Mouse (Mus musculus) small intestine, adult 2 months (tissue): ENCODE data around the gene Selenoh. TPM values are rescaled to one million over a fixed set of nuclear protein-coding genes. Genes with fewer than 3 reads are reported as not detected.

Experiments used
- H3K27ac ChIP-seq: fragments of 200-500 bp; 2 replicates; pipeline ENCODE4 v1.5.1; 2012; ENCODE audit warnings: low read depth, low read length, control low read depth, inconsistent platforms; ENCODE audit not compliant: insufficient read depth
- H3K27me3 ChIP-seq: fragments of 200-500 bp; 2 replicates; pipeline ENCODE4 v1.6.1; 2012; ENCODE audit warnings: mild to moderate bottlenecking, moderate library complexity, low read length, inconsistent platforms; ENCODE audit not compliant: control insufficient read depth, insufficient read depth
- H3K36me3 ChIP-seq: fragments of 200-500 bp; 2 replicates; pipeline ENCODE4 v1.6.1; 2012; ENCODE audit warnings: mild to moderate bottlenecking, low read length, control low read depth, inconsistent platforms; ENCODE audit not compliant: control insufficient read depth, insufficient read depth
- H3K4me1 ChIP-seq: fragments of 200-500 bp; 2 replicates; pipeline ENCODE4 v1.6.1; 2012; ENCODE audit warnings: low read length, inconsistent platforms, mixed read lengths; ENCODE audit not compliant: control insufficient read depth, insufficient read depth, insufficient read length
- H3K4me3 ChIP-seq: fragments of 200-500 bp; 2 replicates; pipeline ENCODE4 v1.5.1; 2012; ENCODE audit warnings: low read depth, mild to moderate bottlenecking, control low read depth, inconsistent platforms, low read length, moderate library complexity
- CTCF ChIP-seq: fragments of 200-500 bp; IDR thresholded peaks from 2 replicates; pipeline ENCODE4 v1.5.1; 2012; ENCODE audit warnings: low read depth, mild to moderate bottlenecking, control low read depth, inconsistent platforms, low read length, moderate library complexity, mixed read lengths; ENCODE audit not compliant: insufficient replicate concordance, insufficient read length; ENCODE audit errors: extremely low read depth
- POLR2A ChIP-seq: fragments of 200-500 bp; IDR thresholded peaks from 2 replicates; pipeline ENCODE4 v1.6.1; 2012; ENCODE audit warnings: low read depth, mild to moderate bottlenecking, control low read depth, inconsistent platforms, low read length, moderate library complexity
- WGBS: fragments of 180-500 bp; shearing (Covaris S2); methylation state at CpG from one replicate; pipeline ENCODE4 v1.1.7; 2018; 5-methylcytosine and 5-hydroxymethylcytosine counted together
- polyA plus RNA-seq: library from polyadenylated mRNA; depleted of rRNA; stranded (reverse); fragments of >200 nt; gene quantifications from 2 replicates; pipeline ENCODE4 v1.2.3, GENCODE M21; 2012; rRNA removed

Gene Selenoh
- polyA plus RNA-seq, 1 experiment: 47.3 TPM

DNA sequence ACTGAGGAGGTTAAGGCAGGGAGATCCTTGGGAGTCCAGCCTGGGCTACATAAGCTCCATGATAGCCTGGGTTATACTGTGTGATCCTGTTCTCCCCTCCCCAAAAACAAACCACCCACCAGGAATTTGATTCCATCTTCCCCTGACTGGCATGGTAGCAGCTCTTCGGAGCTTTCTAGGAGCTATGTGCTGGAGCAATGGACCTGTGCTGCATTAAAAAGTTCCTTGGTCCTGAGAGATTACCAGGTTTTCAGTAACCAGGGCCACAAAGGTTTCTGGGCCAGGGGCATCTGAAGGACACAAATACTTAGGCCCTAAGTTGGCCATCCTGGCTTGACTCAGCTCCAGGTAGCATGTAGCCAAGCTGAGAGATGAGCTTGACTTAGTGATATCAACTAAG, 38.6 kb downstream of the Selenoh start:
- H3K4me3 ChIP-seq: no peak overlapping the region
- H3K36me3 ChIP-seq: peaks cover 12% of the 10 kb centered on the region
- no peaks in the 10 kb centered on the region for H3K27me3 ChIP-seq
- 84% methylated on average over 1 of the region's 1 CpGs for WGBS
- H3K4me1 ChIP-seq: peaks cover 31% of the 10 kb centered on the region; the same call in 1 of the 2 replicates
- peak overlapping the region; percentile 98; the same call in 1 of the 2 replicates for H3K27ac ChIP-seq
- TF ChIP-seq POLR2A: no peak
- TF ChIP-seq CTCF: no peak

DNA sequence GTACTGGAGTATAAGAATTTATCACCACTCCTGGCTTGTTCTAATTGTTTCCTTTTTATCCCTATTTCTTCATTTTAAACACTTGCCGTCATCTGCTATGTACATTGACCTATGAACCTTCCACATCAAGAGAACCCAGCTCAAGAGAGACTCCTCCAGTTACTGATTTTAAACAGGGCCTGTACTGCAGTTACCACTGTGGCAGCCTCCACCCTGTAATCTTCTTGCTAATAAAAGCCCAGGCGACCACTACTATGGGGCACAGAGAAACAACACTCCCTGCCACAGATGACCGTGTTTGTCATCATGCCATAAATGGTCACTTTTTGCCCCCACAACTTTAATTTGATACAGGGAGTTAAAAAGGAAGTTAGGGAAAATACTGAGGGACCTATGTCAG, 43.5 kb downstream of the Selenoh start:
- no peaks in the 10 kb centered on the region for H3K27me3 ChIP-seq
- peak overlapping the region; percentile 72 for H3K27ac ChIP-seq
- no peak for TF ChIP-seq POLR2A
- TF ChIP-seq CTCF: no peak
- H3K36me3 ChIP-seq: peaks cover 19% of the 10 kb centered on the region
- H3K4me1 ChIP-seq: peaks cover 32% of the 10 kb centered on the region
- WGBS: 19% methylated on average over 3 of the region's 3 CpGs
- no peak overlapping the region for H3K4me3 ChIP-seq

DNA sequence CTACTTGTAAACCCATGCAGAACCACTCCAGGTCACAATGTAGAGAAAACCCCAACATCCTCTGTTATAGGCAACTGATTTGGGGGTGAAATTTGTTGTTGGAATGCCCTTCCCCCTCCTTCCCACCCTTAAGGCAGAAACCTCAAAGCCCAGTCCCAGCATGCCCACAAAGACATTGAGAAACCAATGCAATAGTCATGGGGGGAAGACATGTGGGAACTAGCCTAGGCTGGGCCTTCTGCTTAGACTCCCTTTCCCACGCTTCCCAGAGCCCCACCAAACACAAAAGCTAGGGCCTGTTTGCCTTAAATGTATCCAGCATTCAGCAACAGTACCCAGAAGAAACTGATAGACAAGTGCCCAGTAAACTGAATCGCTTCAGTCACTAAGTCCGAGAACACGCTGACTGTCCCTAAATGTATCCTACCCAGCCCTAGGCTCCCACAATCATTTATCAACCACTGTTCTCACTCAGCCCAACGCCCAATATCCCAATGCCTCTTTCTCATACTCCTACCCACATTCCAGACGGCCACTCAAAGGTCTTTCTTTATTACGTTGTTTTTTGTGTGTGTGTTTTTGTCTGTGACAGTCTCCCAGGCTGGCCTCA, 44.1 kb downstream of the Selenoh start:
- Histone ChIP-seq H3K27ac (peak overlapping the region; percentile 62), H3K36me3 (peaks cover 19% of the 10 kb centered on the region), H3K27me3 (no peaks in the 10 kb centered on the region), H3K4me1 (peaks cover 31% of the 10 kb centered on the region), H3K4me3 (no peak overlapping the region)
- 44% methylated on average over 7 of the region's 7 CpGs for WGBS
- TF ChIP-seq CTCF: no peak
- no peak for TF ChIP-seq POLR2A

DNA sequence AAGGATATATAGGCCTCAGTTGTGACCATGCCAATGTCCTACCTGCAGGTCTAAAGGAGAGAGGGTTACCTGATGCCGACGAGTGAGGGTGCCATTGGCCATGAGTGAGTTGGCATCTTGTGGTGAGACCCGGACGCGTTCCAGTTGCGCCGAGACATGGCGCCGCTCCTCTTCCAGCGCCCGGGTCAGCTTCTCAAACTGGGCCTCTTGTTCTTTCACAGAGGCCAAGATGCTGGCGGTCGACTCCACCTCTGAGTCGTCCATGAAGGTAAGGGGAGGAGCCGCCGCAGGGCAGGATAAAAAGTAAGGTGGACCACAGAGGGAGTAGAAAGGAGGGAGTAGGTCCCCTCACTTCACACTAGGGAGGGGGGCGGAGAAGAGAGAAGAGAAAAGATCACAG, 46.4 kb downstream of the Selenoh start:
- H3K27me3 ChIP-seq: no peaks in the 10 kb centered on the region
- no peak overlapping the region for H3K4me3 ChIP-seq
- WGBS: 85% methylated on average over 17 of the region's 17 CpGs
- peak overlapping the region; percentile 4 for H3K27ac ChIP-seq
- peaks cover 43% of the 10 kb centered on the region for H3K4me1 ChIP-seq
- peaks cover 31% of the 10 kb centered on the region for H3K36me3 ChIP-seq
- TF ChIP-seq CTCF: no peak
- TF ChIP-seq POLR2A: no peak

DNA sequence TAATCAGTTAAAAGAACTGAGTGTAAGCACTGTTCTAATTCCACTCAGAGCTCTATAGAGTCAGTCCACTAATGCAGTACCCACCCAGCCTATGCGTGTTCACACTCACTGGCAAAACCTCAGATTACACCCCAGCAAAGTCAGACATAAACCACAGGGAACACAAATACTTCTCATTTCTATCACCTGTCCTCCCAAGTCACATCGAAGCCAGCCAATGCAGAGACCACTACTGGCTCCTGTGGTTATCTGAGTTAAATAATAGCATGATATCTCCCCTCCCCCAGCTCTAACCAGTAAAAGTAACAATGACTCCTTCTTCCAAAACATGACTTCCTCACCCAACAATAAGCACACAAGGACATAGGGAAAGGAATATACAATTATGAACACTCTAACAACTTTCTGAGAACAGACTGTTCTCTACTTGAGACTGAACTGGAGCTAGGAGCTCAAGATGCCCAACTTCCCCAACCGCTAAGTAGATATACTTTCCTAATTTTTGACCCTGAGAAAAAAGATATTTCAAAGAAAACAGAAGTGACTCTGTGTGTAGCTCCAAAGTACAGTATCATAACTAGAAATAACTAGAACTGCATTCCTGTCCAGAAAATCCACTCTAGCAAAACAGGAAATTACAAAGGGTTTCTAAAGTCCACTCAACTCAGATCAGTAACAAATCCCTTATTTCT, 47.0 kb downstream of the Selenoh start:
- no peaks in the 10 kb centered on the region for H3K27me3 ChIP-seq
- no peak overlapping the region for H3K4me3 ChIP-seq
- peak overlapping the region; percentile 55 for H3K27ac ChIP-seq
- WGBS: 51% methylated on average over 3 of the region's 3 CpGs
- H3K4me1 ChIP-seq: peaks cover 44% of the 10 kb centered on the region
- H3K36me3 ChIP-seq: peaks cover 28% of the 10 kb centered on the region
- TF ChIP-seq POLR2A: no peak
- no peak for TF ChIP-seq CTCF

DNA sequence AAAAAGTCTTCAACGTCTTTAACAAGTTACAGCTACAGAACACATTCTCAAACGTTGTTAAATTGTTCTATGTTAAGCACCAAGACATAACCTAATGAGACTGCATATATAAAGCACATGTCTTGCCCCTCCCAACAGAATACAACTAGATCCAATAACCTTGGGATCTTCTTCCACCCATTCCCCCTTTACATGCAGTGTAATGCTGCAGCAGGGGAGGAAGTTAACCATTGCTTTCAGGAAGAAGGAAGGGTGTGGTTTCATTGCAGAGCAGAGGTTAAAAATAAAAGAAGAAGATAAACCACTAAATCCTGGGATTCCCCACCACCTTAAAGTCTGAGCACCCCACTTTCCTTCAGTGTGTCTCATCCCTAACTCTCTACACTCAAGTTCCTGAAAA, 47.9 kb downstream of the Selenoh start:
- Histone ChIP-seq H3K4me1 (peaks cover 40% of the 10 kb centered on the region), H3K27ac (peak overlapping the region; percentile 55), H3K4me3 (no peak overlapping the region), H3K36me3 (peaks cover 30% of the 10 kb centered on the region), H3K27me3 (no peaks in the 10 kb centered on the region)
- TF ChIP-seq CTCF (no peak), POLR2A (no peak)
- 28% methylated on average over 2 of the region's 2 CpGs for WGBS

DNA sequence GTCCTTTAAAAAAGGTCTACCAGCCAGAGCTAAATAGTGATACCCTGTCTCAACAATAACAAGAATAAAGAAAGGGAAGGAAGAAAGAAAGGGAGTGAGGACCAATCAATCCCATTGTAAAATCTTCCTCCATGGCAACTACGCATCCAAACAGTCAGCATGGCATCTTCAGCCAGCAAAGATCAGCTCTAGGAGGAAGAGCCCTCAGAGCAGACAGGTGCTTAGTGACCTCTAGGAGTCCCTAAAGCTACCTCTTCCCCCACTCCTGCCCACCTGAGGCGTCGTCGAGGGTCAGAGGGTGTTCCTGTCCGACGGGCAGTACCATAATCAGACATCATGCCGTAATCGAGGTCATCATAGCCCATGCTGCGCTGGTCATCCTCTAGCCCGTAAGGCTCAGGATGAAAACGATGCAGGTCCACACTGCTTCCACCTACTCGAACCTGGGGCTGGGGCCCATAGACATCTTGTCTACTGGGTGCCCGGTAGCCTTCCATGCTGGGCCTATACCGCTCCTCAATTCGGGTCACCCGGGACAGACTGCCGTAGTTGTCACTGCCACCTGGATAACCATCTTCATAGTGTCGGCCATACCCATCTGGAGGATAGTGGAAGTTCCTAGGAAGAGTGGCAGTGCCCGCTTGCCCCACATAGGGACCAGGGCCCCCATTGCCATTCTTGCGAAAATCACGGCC, 50.8 kb downstream of the Selenoh start:
- WGBS: 87% methylated on average over 21 of the region's 21 CpGs
- Histone ChIP-seq H3K4me3 (no peak overlapping the region), H3K36me3 (peaks cover 54% of the 10 kb centered on the region), H3K27ac (peak overlapping the region; percentile 66), H3K27me3 (no peaks in the 10 kb centered on the region), H3K4me1 (peaks cover 25% of the 10 kb centered on the region)
- no peak for TF ChIP-seq POLR2A
- no peak for TF ChIP-seq CTCF

Other genes starting within 250 kb of the Selenoh start
- 0.37 and 0.81 TPM in 2 replicates for gene Calcrl, start 245.4 kb downstream of the Selenoh start, polyA plus RNA-seq
- 0.44 and 0.81 TPM in 2 replicates for gene Tfpi, start 194.0 kb downstream of the Selenoh start, polyA plus RNA-seq
- 29.0 and 80.2 TPM in 2 replicates for gene Ctnnd1, start 20.0 kb downstream of the Selenoh start, polyA plus RNA-seq
- gene Btbd18, start 11.7 kb downstream of the Selenoh start, polyA plus RNA-seq: not detected in 2 replicates
- gene Gm28635, start 7.3 kb upstream of the Selenoh start, polyA plus RNA-seq: not detected in 2 replicates
- gene Med19, start 7.6 kb upstream of the Selenoh start, polyA plus RNA-seq: 2.7 and 5.1 TPM in 2 replicates
- 15.5 and 17.4 TPM in 2 replicates for gene Tmx2, start 8.4 kb upstream of the Selenoh start, polyA plus RNA-seq
- gene Zdhhc5, start 44.4 kb upstream of the Selenoh start, polyA plus RNA-seq: 23.2 and 46.1 TPM in 2 replicates
- 4.3 and 11.4 TPM in 2 replicates for gene Clp1, start 56.6 kb upstream of the Selenoh start, polyA plus RNA-seq
- gene Ypel4, start 63.3 kb upstream of the Selenoh start, polyA plus RNA-seq: 0.57 and 2.4 TPM in 2 replicates
- 0.18 and 0.25 TPM in 2 replicates for gene Gm19426, start 72.9 kb upstream of the Selenoh start, polyA plus RNA-seq
- gene Serping1, start 104.7 kb upstream of the Selenoh start, polyA plus RNA-seq: 66.5 and 97.6 TPM in 2 replicates
- 28.6 and 85.7 TPM in 2 replicates for gene Ube2l6, start 128.1 kb upstream of the Selenoh start, polyA plus RNA-seq
- 0.06 TPM in 1 of 2 replicates, not detected in the other for gene Smtnl1, start 151.9 kb upstream of the Selenoh start, polyA plus RNA-seq
- gene Timm10, start 156.2 kb upstream of the Selenoh start, polyA plus RNA-seq: 28.6 and 32.0 TPM in 2 replicates
- gene Slc43a1, start 168.1 kb upstream of the Selenoh start, polyA plus RNA-seq: 1.8 and 4.4 TPM in 2 replicates
- gene Rtn4rl2, start 215.9 kb upstream of the Selenoh start, polyA plus RNA-seq: 4.8 and 11.8 TPM in 2 replicates